Mouse (Mus musculus) left cerebral cortex, adult 8-10 months (tissue): Measurements from ENCODE around the gene Pde4d. TPM values are rescaled to one million over a fixed set of nuclear protein-coding genes. Genes with fewer than 3 reads are reported as not detected.

Experiments
- DNase-seq, 2 experiments: peaks; one replicate each; pipeline ENCODE4 v3.0.0; 2022; ENCODE audit warnings: low spot score in 2 of 2
- total RNA-seq, 4 experiments: library from RNA; stranded (reverse); gene quantifications; 2 replicates each; pipeline ENCODE4 v1.2.4; 2022

The Pde4d gene
- total RNA-seq, 4 experiments from 2014 or later = 92.8 to 110 (median 99.5) TPM

GRCm38 (mm10) chr13:109481446-109481845 is 1031.7 kb downstream of the Pde4d start:
- no peak for DNase-seq

- no peak for DNase-seq
Measured at GRCm38 (mm10) chr13:109486166-109486565, 1036.4 kb downstream of the Pde4d start.

- DNase-seq = peak in 1 of 2 experiments; percentile 15
Measured at GRCm38 (mm10) chr13:109487378-109487777, 1037.6 kb downstream of the Pde4d start.

GRCm38 (mm10) chr13:109490853-109491252 is 1041.1 kb downstream of the Pde4d start:
- DNase-seq = no peak

- DNase-seq = no peak
Measured at GRCm38 (mm10) chr13:109491829-109492228, 1042.1 kb downstream of the Pde4d start.

GRCm38 (mm10) chr13:109500336-109500735 is 1050.6 kb downstream of the Pde4d start:
- DNase-seq = no peak

- DNase-seq = no peak
Measured at GRCm38 (mm10) chr13:109502796-109503195, 1053.0 kb downstream of the Pde4d start.

GRCm38 (mm10) chr13:109506754-109507153 is 1057.0 kb downstream of the Pde4d start:
- no peak for DNase-seq

GRCm38 (mm10) chr13:109508472-109508871 is 1058.7 kb downstream of the Pde4d start:
- no peak for DNase-seq

GRCm38 (mm10) chr13:109518194-109518593 is 1068.4 kb downstream of the Pde4d start:
- DNase-seq = no peak

GRCm38 (mm10) chr13:109519485-109519884 is 1069.7 kb downstream of the Pde4d start:
- no peak for DNase-seq

GRCm38 (mm10) chr13:109519966-109520646 is 1070.4 kb downstream of the Pde4d start:
- no peak for DNase-seq

- no peak for DNase-seq
Measured at GRCm38 (mm10) chr13:109533838-109534523, 1084.2 kb downstream of the Pde4d start.

GRCm38 (mm10) chr13:109534709-109535284 is 1085.0 kb downstream of the Pde4d start:
- no peak for DNase-seq

- no peak for DNase-seq
Measured at GRCm38 (mm10) chr13:109536636-109537035, 1086.9 kb downstream of the Pde4d start.

- no peak for DNase-seq
Measured at GRCm38 (mm10) chr13:109539371-109539770, 1089.6 kb downstream of the Pde4d start.

- DNase-seq = no peak
Measured at GRCm38 (mm10) chr13:109544646-109545045, 1094.9 kb downstream of the Pde4d start.

GRCm38 (mm10) chr13:109546337-109546736 is 1096.6 kb downstream of the Pde4d start:
- DNase-seq = no peak

GRCm38 (mm10) chr13:109547006-109547587 is 1097.3 kb downstream of the Pde4d start:
- no peak for DNase-seq

- peak; percentile 39 to 64 for DNase-seq
Measured at GRCm38 (mm10) chr13:109547700-109548099, 1098.0 kb downstream of the Pde4d start.

GRCm38 (mm10) chr13:109548263-109548662 is 1098.5 kb downstream of the Pde4d start:
- DNase-seq = no peak
